Mouse (Mus musculus) hindbrain, embryonic 11.5 days (tissue): Measurements from ENCODE around the gene Supt5. TPM values are rescaled to one million over a fixed set of nuclear protein-coding genes. Genes with fewer than 3 reads are reported as not detected.

Source experiments
- ATAC-seq: fragments of 200-750 bp; cut with Nextera tagmentation; 2 replicates; pipeline ENCODE4 v1.8.0; 2017; ENCODE audit warnings: mild to moderate bottlenecking, moderate TSS enrichment, moderate library complexity; ENCODE audit not compliant: low FRiP score
- DNase-seq: peaks from one replicate; pipeline ENCODE4 v3.0.0-alpha.2; 2015; ENCODE audit warnings: low spot score
- H3K27ac ChIP-seq: fragments of 300-500 bp; sonication (generic); 2 replicates; pipeline ENCODE4 v1.5.1; 2014; ENCODE audit warnings: mild to moderate bottlenecking, low read depth, low read length
- H3K27me3 ChIP-seq: fragments of 300-500 bp; sonication (generic); 2 replicates; pipeline ENCODE4 v1.6.1; 2014; ENCODE audit warnings: mild to moderate bottlenecking, low read length, moderate library complexity, mixed read lengths; ENCODE audit not compliant: control insufficient read depth, insufficient read depth
- H3K36me3 ChIP-seq: fragments of 300-500 bp; sonication (generic); 2 replicates; pipeline ENCODE4 v1.6.1; 2014; ENCODE audit warnings: mild to moderate bottlenecking, low read length, moderate library complexity, mixed read lengths; ENCODE audit not compliant: control insufficient read depth, insufficient read depth
- H3K4me1 ChIP-seq: fragments of 300-500 bp; sonication (generic); replicated peaks from 2 replicates; pipeline ENCODE4 v1.6.1; 2014; ENCODE audit warnings: low read length, mixed read lengths; ENCODE audit not compliant: control insufficient read depth, insufficient read depth
- H3K4me2 ChIP-seq: fragments of 300-500 bp; sonication (generic); replicated peaks from 2 replicates; pipeline ENCODE4 v1.6.1; 2014; ENCODE audit warnings: mild to moderate bottlenecking, low read depth, low read length
- H3K4me3 ChIP-seq: fragments of 300-500 bp; sonication (generic); 2 replicates; pipeline ENCODE4 v1.5.1; 2014; ENCODE audit warnings: low read depth, low read length
- H3K9ac ChIP-seq: fragments of 300-500 bp; sonication (generic); 2 replicates; pipeline ENCODE4 v1.6.1; 2014; ENCODE audit warnings: low read depth, low read length
- H3K9me3 ChIP-seq: fragments of 300-500 bp; sonication (generic); 2 replicates; pipeline ENCODE4 v1.6.1; 2016; ENCODE audit warnings: low read length; ENCODE audit not compliant: control insufficient read depth
- WGBS: fragments of 180-500 bp; shearing (Covaris S2); extraction: QIAGEN DNeasy Blood & Tissue Kit; methylation state at CpG from one replicate; pipeline ENCODE4 v1.1.7; 2014; 5-methylcytosine and 5-hydroxymethylcytosine counted together
- polyA plus RNA-seq: library from polyadenylated mRNA; unstranded; fragments of >200 nt; fragmentation: Nextera tagmentation; extraction: Ambion mirVana; gene quantifications from 2 replicates; pipeline ENCODE4 v1.2.1, GENCODE M21; 2014

Gene Supt5
- polyA plus RNA-seq, 1 experiment from 2014 or later: 68.0 TPM

GRCm38 (mm10) chr7:28290165-28290564 lies 48.4 kb downstream of the Supt5 start:
- H3K9ac ChIP-seq: no peak overlapping the region
- peak overlapping the region; percentile 41 for H3K4me2 ChIP-seq
- WGBS: 1% methylated on average over 18 of the region's 18 CpGs
- H3K4me3 ChIP-seq: peak overlapping the region; percentile 24; the same call in 1 of the 2 replicates
- no peaks in the 10 kb centered on the region for H3K36me3 ChIP-seq
- H3K27ac ChIP-seq: no peak overlapping the region
- peak; percentile 55 for DNase-seq
- peak; percentile 19 for ATAC-seq
- no peaks in the 10 kb centered on the region; the same call in 1 of the 2 replicates for H3K4me1 ChIP-seq
- no peaks in the 10 kb centered on the region for H3K9me3 ChIP-seq
- peaks cover 21% of the 10 kb centered on the region for H3K27me3 ChIP-seq

GRCm38 (mm10) chr7:28280630-28281029 lies 57.9 kb downstream of the Supt5 start:
- Histone ChIP-seq H3K36me3 (no peaks in the 10 kb centered on the region), H3K4me1 (peaks cover 3% of the 10 kb centered on the region; the same call in 1 of the 2 replicates), H3K4me3 (no peak overlapping the region), H3K9ac (no peak overlapping the region), H3K27ac (no peak overlapping the region), H3K4me2 (no peak overlapping the region), H3K9me3 (no peaks in the 10 kb centered on the region), H3K27me3 (no peaks in the 10 kb centered on the region)
- 78% methylated on average over 7 of the region's 7 CpGs for WGBS
- ATAC-seq (no peak), DNase-seq (no peak)

GRCm38 (mm10) chr7:28278279-28278652 lies 60.3 kb downstream of the Supt5 start:
- 91% methylated on average over 7 of the region's 7 CpGs for WGBS
- 0 out of 2 replicates have a peak overlapping the region, but pooled peaks have one; percentile 78 for H3K27ac ChIP-seq

GRCm38 (mm10) chr7:28277615-28278278 lies 60.8 kb downstream of the Supt5 start, which contains the start of gene Eid2b:
TSS of gene Eid2b (plus strand) at chr7:28277739.
- Histone ChIP-seq H3K27me3 (no peaks in the 10 kb centered on the region), H3K9ac (peak within 1 kb of the TSS; percentile 94), H3K4me1 (peaks cover 3% of the 10 kb centered on the region; the same call in 1 of the 2 replicates), H3K4me3 (peak within 1 kb of the TSS; percentile 58), H3K4me2 (peak within 1 kb of the TSS; percentile 81), H3K9me3 (no peaks in the 10 kb centered on the region), H3K27ac (peak within 1 kb of the TSS; percentile 78; the same call in 1 of the 2 replicates), H3K36me3 (no peaks in the 10 kb centered on the region)
- DNase-seq (peak; percentile 98), ATAC-seq (peak; percentile 87)
- 3% methylated on average over 64 of the region's 68 CpGs for WGBS

More at GRCm38 (mm10) chr7:28278279-28278652, 60.3 kb downstream of the Supt5 start:
- Histone ChIP-seq H3K4me2 (peak overlapping the region; percentile 81), H3K4me1 (peaks cover 3% of the 10 kb centered on the region; the same call in 1 of the 2 replicates), H3K9me3 (no peaks in the 10 kb centered on the region), H3K36me3 (no peaks in the 10 kb centered on the region), H3K9ac (peak overlapping the region; percentile 94), H3K27me3 (no peaks in the 10 kb centered on the region), H3K4me3 (peak overlapping the region; percentile 58)
- ATAC-seq: no peak
- DNase-seq: no peak

- no peak overlapping the region for H3K27ac ChIP-seq
- H3K36me3 ChIP-seq: 0 out of 2 replicates have a peak, but pooled peaks cover 2% of the 10 kb centered on the region
- H3K4me2 ChIP-seq: no peak overlapping the region
- ATAC-seq: peak; percentile 43; the same call in 1 of the 2 replicates
- no peak overlapping the region for H3K4me3 ChIP-seq
- DNase-seq: no peak
- no peak overlapping the region for H3K9ac ChIP-seq
- H3K9me3 ChIP-seq: no peaks in the 10 kb centered on the region
- H3K4me1 ChIP-seq: peaks cover 3% of the 10 kb centered on the region; the same call in 1 of the 2 replicates
- 63% methylated on average over 8 of the region's 8 CpGs for WGBS
- H3K27me3 ChIP-seq: no peaks in the 10 kb centered on the region
These were observed 61.3 kb downstream of the Supt5 start for GRCm38 (mm10) chr7:28277237-28277614.

- ATAC-seq (no peak), DNase-seq (no peak)
- Histone ChIP-seq H3K27ac (no peak overlapping the region), H3K4me1 (no peaks in the 10 kb centered on the region), H3K4me3 (no peak overlapping the region), H3K9ac (no peak overlapping the region), H3K9me3 (no peaks in the 10 kb centered on the region), H3K27me3 (no peaks in the 10 kb centered on the region), H3K4me2 (no peak overlapping the region), H3K36me3 (peaks cover 5% of the 10 kb centered on the region; the same call in 1 of the 2 replicates)
- 72% methylated on average over 3 of the region's 3 CpGs for WGBS
These were observed 66.8 kb downstream of the Supt5 start for GRCm38 (mm10) chr7:28271761-28272160.

GRCm38 (mm10) chr7:28269355-28269754 lies 69.2 kb downstream of the Supt5 start:
- H3K27ac ChIP-seq: no peak overlapping the region
- peak overlapping the region; percentile 74; the same call in 1 of the 2 replicates for H3K4me3 ChIP-seq
- no peak overlapping the region; the same call in 1 of the 2 replicates for H3K4me2 ChIP-seq
- peaks cover 5% of the 10 kb centered on the region; the same call in 1 of the 2 replicates for H3K36me3 ChIP-seq
- no peaks in the 10 kb centered on the region for H3K27me3 ChIP-seq
- ATAC-seq (no peak), DNase-seq (peak; percentile 44)
- 94% methylated on average over 12 of the region's 12 CpGs for WGBS
- H3K4me1 ChIP-seq: no peaks in the 10 kb centered on the region
- H3K9me3 ChIP-seq: no peaks in the 10 kb centered on the region
- H3K9ac ChIP-seq: no peak overlapping the region

GRCm38 (mm10) chr7:28268576-28268975 lies 70.0 kb downstream of the Supt5 start:
- no peaks in the 10 kb centered on the region for H3K9me3 ChIP-seq
- peaks cover 5% of the 10 kb centered on the region; the same call in 1 of the 2 replicates for H3K36me3 ChIP-seq
- ATAC-seq (no peak), DNase-seq (no peak)
- peak overlapping the region; percentile 79 for H3K4me2 ChIP-seq
- H3K27ac ChIP-seq: peak overlapping the region; percentile 90; the same call in 1 of the 2 replicates
- no peaks in the 10 kb centered on the region; the same call in 1 of the 2 replicates for H3K27me3 ChIP-seq
- peak overlapping the region; percentile 74 for H3K4me3 ChIP-seq
- WGBS: 33% methylated on average over 16 of the region's 16 CpGs
- no peaks in the 10 kb centered on the region for H3K4me1 ChIP-seq
- peak overlapping the region; percentile 99 for H3K9ac ChIP-seq
